Mouse (Mus musculus): ENCODE results near the gene Syf2.

Syf2 gene

GRCm38 (mm10) chr4:134923258-134924018 lies 7.3 kb upstream of the Syf2 start, which contains the start of gene Rsrp1:
Gene Rsrp1, plus strand, starts transcription at chr4:134923592.
- DNase-seq (ENCODE audit: low read depth in 1 of 2, low spot score in 2 of 2), result peak; percentile 94 to 96

- DNase-seq (ENCODE audit: low read depth in 1 of 2, low spot score in 2 of 2), result peak; percentile 73 to 74
These were observed 6.5 kb upstream of the Syf2 start for GRCm38 (mm10) chr4:134924019-134924741.

GRCm38 (mm10) chr4:134925206-134925605 lies 5.5 kb upstream of the Syf2 start:
- DNase-seq (ENCODE audit: low read depth in 1 of 2, low spot score in 2 of 2), result no peak

DNA sequence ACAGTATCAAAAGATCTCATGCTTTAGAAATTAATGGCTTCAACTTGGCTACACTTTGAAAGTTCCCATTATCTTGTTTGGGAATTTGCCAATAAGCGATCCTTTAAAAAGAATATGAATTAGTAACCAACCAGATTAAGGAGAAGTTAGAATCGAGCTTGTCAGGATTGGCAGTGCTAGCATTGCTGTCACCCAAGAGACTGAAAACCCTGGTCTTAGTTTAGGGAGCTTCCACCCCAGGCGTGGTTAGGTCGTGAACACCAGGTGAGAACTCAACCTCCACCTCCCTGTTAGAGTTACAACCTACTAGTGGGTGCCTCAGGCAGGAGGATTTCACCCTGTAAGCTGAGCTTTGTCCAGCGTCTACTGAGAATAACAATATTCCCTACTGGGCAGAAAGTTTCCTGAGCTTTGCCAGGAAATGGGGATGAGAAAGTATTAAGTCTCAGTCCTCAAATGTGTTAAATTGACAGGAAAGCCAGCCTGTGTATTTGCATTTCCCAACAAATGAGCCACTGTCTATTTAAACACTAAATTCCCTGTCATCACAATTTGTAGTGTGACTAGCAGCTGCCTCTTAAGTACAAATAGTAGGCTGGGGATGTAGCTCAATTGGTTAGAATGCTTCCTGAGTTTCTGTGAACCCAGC lies 2.8 kb upstream of the Syf2 start:
- DNase-seq (ENCODE audit: low read depth in 1 of 2, low spot score in 2 of 2), result no peak

- no peak for DNase-seq (ENCODE audit: low read depth in 1 of 2, low spot score in 2 of 2)
These were observed 2.2 kb upstream of the Syf2 start for GRCm38 (mm10) chr4:134928464-134928836.

DNA sequence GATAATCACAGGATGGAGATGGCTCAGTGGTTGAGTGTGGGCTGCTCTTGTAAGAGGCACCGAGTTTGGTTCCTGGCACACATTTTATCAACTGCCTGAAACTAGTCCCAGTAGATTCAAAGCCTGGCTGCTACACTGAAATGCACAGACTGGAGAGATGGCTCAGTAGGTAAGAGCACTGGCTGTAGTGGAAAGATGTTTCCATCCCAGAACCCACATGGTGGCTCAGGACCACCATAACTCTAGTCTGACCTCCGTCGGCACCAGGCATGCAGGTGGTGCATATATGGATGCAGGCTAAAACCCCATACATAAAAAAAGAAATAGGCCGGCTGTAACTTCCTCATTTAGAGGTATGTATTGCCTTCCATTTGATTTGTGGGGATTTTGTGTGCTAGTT lies 1.2 kb upstream of the Syf2 start:
- DNase-seq (ENCODE audit: low read depth in 1 of 2, low spot score in 2 of 2), result no peak

GRCm38 (mm10) chr4:134930190-134930589 lies 508 bp upstream of the Syf2 start:
- DNase-seq (ENCODE audit: low read depth in 1 of 2, low spot score in 2 of 2), result no peak

DNA sequence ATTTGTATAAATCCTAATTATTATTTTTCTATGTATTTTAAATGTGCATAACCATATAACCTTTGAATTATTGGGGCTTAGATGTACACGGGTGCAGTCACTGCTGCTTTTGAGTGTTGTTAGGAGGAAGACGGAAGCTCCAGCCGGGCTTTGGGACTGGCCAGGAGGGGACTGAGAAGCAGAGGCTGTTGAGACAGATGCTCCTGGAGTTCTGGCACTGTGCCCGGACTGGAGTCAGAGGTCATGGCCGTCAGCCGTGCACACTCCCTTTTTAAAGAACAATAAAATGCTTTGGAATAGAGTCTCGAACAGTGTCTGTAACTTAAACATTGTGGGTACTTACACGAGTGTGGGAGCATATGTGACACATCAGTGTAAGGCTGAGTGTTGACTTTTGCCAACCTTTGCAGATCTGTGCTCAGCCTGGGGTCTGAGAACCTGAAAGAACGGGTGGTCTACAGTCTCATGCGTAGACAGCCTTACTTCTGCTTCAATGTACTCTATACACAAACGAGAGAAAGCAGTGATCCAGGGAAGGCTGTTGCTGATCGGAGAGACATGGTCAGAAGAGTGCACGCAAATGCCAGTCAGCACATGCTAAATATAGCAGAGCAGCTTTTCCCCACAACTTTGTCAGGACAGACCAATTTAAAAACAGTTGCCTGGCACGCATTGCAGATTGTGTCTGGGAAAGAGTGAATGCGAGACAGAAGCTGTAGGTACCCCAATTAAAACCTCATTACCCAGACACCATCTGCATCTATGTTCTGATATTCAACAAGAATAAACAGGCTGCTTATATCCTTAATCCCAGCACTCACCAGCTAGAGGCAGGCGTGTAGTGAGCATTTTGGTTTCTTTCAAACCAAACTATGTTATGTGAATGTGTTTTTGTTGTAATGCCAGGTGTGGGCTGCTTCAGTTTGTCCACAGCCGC lies 6.8 kb downstream of the Syf2 start:
- no peak for DNase-seq (ENCODE audit: low read depth in 1 of 2, low spot score in 2 of 2)

- DNase-seq (ENCODE audit: low read depth in 1 of 2, low spot score in 2 of 2), result no peak
These were observed 9.2 kb downstream of the Syf2 start for GRCm38 (mm10) chr4:134939900-134940299.

DNA sequence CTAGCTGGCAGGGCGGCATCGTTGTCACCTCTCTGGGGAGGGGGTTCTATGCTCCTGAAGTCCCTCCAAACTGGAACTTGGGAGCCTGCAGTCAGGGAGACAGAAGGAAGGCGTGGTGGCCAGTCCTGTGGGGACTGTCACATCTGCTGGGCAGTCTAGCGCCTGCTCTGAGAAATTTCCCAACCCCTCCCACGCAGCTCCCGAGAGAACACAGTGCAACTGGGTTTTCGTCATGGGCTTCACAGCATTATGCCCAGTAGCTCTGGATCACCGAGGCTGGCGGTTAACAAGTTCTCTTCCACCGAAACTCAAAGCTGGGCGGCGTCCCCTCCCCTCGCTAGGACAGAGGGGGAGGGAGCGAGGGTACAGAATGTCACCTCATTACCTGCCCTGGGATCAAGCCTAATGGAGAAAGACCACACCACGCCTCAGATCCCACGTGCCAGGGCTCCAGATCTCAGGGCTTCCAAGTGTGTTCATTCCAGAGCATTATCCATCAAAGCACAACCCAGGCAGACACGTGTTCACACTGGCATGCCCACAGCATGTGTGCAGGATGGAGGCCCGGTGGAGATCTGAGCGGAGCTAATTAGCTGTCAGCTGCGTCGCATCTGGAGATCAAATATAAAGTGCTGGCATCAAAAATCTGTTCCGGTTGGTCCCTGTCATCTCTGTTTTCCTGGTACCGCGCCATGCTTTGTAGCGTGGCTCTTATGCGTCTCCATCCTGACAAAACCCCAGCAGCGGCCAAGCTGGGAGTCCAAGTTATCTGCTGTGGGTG lies 13.2 kb downstream of the Syf2 start:
- no peak for DNase-seq (ENCODE audit: low read depth in 1 of 2, low spot score in 2 of 2)

DNA sequence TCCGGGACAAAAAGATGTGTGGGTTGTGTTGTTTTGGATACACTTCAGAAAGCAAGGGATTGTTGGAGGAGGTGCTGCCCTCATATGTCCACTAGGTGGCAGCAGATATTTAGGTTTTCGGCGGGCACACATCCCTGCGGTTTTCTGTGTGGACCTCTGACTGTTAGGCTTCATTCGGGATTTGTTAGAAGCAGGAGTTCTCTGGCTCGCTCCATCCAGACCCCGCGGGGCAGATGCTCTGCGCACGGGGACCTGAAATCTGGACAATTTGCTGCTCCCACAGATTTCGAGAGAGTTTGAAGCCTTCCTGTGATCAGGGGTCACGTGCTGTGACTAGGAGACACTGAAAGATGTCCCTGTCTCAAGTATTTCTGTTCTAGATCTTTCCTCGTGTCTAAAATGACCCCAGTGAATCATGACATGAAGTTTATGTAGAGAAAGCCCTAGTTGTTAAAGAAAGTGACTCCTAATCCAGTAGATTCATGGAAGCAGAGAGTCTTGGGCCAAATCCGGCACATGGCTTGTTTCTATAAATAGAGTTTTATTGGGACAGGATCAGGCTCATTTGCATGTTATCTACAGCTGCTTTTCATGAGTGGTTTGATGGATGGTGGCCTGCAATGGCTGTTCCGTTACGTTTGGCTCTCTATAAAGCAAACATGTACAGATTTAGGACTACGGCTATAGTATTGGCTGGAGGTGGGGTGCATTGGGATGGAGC lies 15.5 kb downstream of the Syf2 start:
- DNase-seq (ENCODE audit: low read depth in 1 of 2, low spot score in 2 of 2), result peak in 1 of 2 experiments; percentile 43

- no peak for DNase-seq (ENCODE audit: low read depth in 1 of 2, low spot score in 2 of 2)
These were observed 19.9 kb downstream of the Syf2 start for GRCm38 (mm10) chr4:134950518-134951091.

DNA sequence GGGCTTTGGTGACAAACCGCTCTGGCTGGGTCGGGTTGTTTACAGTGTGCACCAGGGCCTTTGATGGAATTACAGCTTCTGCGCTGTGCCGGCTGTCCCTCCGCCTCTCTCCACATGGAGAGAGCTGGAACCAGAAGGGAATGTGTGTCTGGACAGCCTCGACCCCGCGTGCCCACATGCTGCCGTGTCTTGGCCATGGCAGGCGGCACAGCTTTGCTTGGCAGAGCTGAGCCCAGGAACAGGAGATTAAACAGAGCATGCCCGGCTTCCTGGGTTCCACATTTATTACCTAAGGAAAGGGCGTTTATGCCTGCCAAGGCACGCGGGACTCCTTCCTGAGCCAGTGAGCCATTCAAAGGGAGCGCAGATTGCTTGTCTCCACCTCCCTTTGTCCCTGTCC lies 23.8 kb downstream of the Syf2 start:
- no peak for DNase-seq (ENCODE audit: low read depth in 1 of 2, low spot score in 2 of 2)

- DNase-seq (ENCODE audit: low read depth in 1 of 2, low spot score in 2 of 2), result no peak
These were observed 24.5 kb downstream of the Syf2 start for GRCm38 (mm10) chr4:134955196-134955595.

GRCm38 (mm10) chr4:134955845-134956244 lies 25.1 kb downstream of the Syf2 start:
- DNase-seq (ENCODE audit: low read depth in 1 of 2, low spot score in 2 of 2), result no peak

- DNase-seq (ENCODE audit: low read depth in 1 of 2, low spot score in 2 of 2), result peak in 1 of 2 experiments; percentile 44
These were observed 25.6 kb downstream of the Syf2 start for GRCm38 (mm10) chr4:134956328-134956727.

GRCm38 (mm10) chr4:134963021-134963776 lies 32.5 kb downstream of the Syf2 start:
- peak in 1 of 2 experiments; percentile 30 for DNase-seq (ENCODE audit: low read depth in 1 of 2, low spot score in 2 of 2)

- DNase-seq (ENCODE audit: low read depth in 1 of 2, low spot score in 2 of 2), result peak in 1 of 2 experiments; percentile 44
These were observed 37.3 kb downstream of the Syf2 start for GRCm38 (mm10) chr4:134967887-134968604.

Measured in monocyte, adult 2 months (primary cell).